Mouse (Mus musculus) CH12.LX (cell line): ENCODE measurements around the gene Ccdc136. TPM values are rescaled to one million over a fixed set of nuclear protein-coding genes. Genes with fewer than 3 reads are reported as not detected.

Source experiments
- DNase-seq: peaks from one replicate; pipeline ENCODE4 v3.0.0-alpha.2; 2013; ENCODE audit errors: extremely low read depth
- H3K27ac ChIP-seq: 2 replicates; pipeline ENCODE4 v1.5.1; 2012; ENCODE audit warnings: low read depth, mild to moderate bottlenecking, control low read depth, moderate library complexity; ENCODE audit not compliant: insufficient read depth
- H3K27me3 ChIP-seq: replicated peaks from 2 replicates; pipeline ENCODE3; 2012; ENCODE audit warnings: inconsistent platforms
- H3K36me3 ChIP-seq, 2 experiments: replicated peaks in 1 of 2; 2 replicates each; pipeline versions ENCODE3 to v1.6.1; 2012; ENCODE audit warnings: inconsistent platforms in 1 of 2, low read length in 1 of 2, mild to moderate bottlenecking in 1 of 2, mixed read lengths in 1 of 2, moderate library complexity in 1 of 2; ENCODE audit not compliant: control insufficient read depth in 1 of 2, insufficient read depth in 1 of 2
- H3K4me1 ChIP-seq, 2 experiments: 2 replicates each; pipeline ENCODE4 v1.6.1; 2012; ENCODE audit warnings: inconsistent platforms in 1 of 2, moderate library complexity in 1 of 2; ENCODE audit not compliant: insufficient read depth in 2 of 2, control insufficient read depth in 1 of 2
- H3K4me2 ChIP-seq: 2 replicates; pipeline ENCODE4 v1.6.1; 2012; ENCODE audit warnings: low read depth, mild to moderate bottlenecking, control low read depth; ENCODE audit not compliant: poor library complexity, insufficient read depth, severe bottlenecking
- H3K4me3 ChIP-seq, 3 experiments: fragments of 150-350 bp in 1 of 3; sonication (generic) in 1 of 3; replicated peaks in 1 of 3; 2 replicates each; pipeline versions ENCODE3 to v1.5.1; 2011 to 2012; ENCODE audit warnings: low read depth in 2 of 3, low read length in 2 of 3, mild to moderate bottlenecking in 2 of 3, moderate library complexity in 2 of 3, control low read depth in 1 of 3, improper control_type of control experiment in 1 of 3, inconsistent platforms in 1 of 3, mixed read lengths in 1 of 3; ENCODE audit not compliant: poor library complexity in 1 of 3
- H3K79me2 ChIP-seq: replicated peaks from 2 replicates; pipeline ENCODE4 v1.6.1; 2012; ENCODE audit warnings: mild to moderate bottlenecking, moderate library complexity; ENCODE audit not compliant: control insufficient read depth, poor library complexity, insufficient read depth, severe bottlenecking; ENCODE audit errors: extremely low read depth
- H3K9ac ChIP-seq: 2 replicates; pipeline ENCODE4 v1.6.1; 2012; ENCODE audit warnings: low read depth, mild to moderate bottlenecking, control low read depth, moderate library complexity; ENCODE audit not compliant: insufficient read depth
- H3K9me3 ChIP-seq: replicated peaks from 2 replicates; pipeline ENCODE3; 2012; ENCODE audit warnings: low read length, inconsistent platforms, mixed read lengths
- BHLHE40 ChIP-seq: IDR thresholded peaks from 2 replicates; pipeline ENCODE4 v1.6.1; 2011; ENCODE audit warnings: mild to moderate bottlenecking, low read depth, low read length, improper control_type of control experiment
- CHD1 ChIP-seq: IDR thresholded peaks from 2 replicates; pipeline ENCODE4 v1.6.1; 2012; ENCODE audit warnings: low read depth, low read length, improper control_type of control experiment, inconsistent platforms
- CHD2 ChIP-seq: IDR thresholded peaks from 2 replicates; pipeline ENCODE4 v1.6.1; 2011; ENCODE audit warnings: low read length, improper control_type of control experiment
- CTCF ChIP-seq, 2 experiments: IDR thresholded peaks in 1 of 2; conservative IDR thresholded peaks in 1 of 2; 2 replicates each; pipeline ENCODE4 v1.5.1; 2011 to 2012; ENCODE audit warnings: low read depth in 2 of 2, low read length in 2 of 2, improper control_type of control experiment in 1 of 2, inconsistent platforms in 1 of 2, mild to moderate bottlenecking in 1 of 2, moderate library complexity in 1 of 2
- KAT2A ChIP-seq: IDR thresholded peaks from 2 replicates; pipeline ENCODE4 v1.6.1; 2012; ENCODE audit warnings: low read length, improper control_type of control experiment, inconsistent platforms; ENCODE audit not compliant: insufficient replicate concordance
- MAZ ChIP-seq: IDR thresholded peaks from 2 replicates; pipeline ENCODE4 v1.6.1; 2012; ENCODE audit warnings: low read depth, mild to moderate bottlenecking, inconsistent platforms, low read length, improper control_type of control experiment, moderate library complexity
- PAX5 ChIP-seq: IDR thresholded peaks from 2 replicates; pipeline ENCODE4 v1.6.1; 2012; ENCODE audit warnings: low read length, inconsistent platforms, mixed read lengths
- RAD21 ChIP-seq: IDR thresholded peaks from 2 replicates; pipeline ENCODE4 v1.6.1; 2011; ENCODE audit warnings: low read depth, mild to moderate bottlenecking, low read length, improper control_type of control experiment, moderate library complexity
- SMC3 ChIP-seq: IDR thresholded peaks from 2 replicates; pipeline ENCODE4 v1.6.1; 2011; ENCODE audit warnings: low read depth, low read length, improper control_type of control experiment
- UBTF ChIP-seq: IDR thresholded peaks from 2 replicates; pipeline ENCODE4 v1.6.1; 2012; ENCODE audit warnings: low read depth, mild to moderate bottlenecking, inconsistent platforms, low read length, improper control_type of control experiment, moderate library complexity
- ZC3H11A ChIP-seq: IDR thresholded peaks from 2 replicates; pipeline ENCODE4 v1.6.1; 2012; ENCODE audit warnings: low read depth, mild to moderate bottlenecking, inconsistent platforms, low read length, improper control_type of control experiment
- ZKSCAN1 ChIP-seq: IDR thresholded peaks from 2 replicates; pipeline ENCODE4 v1.6.1; 2012; ENCODE audit warnings: low read depth, inconsistent platforms, low read length, improper control_type of control experiment, borderline replicate concordance
- ZMIZ1 ChIP-seq: IDR thresholded peaks from 2 replicates; pipeline ENCODE4 v1.6.1; 2012; ENCODE audit warnings: low read depth, mild to moderate bottlenecking, inconsistent platforms, low read length, improper control_type of control experiment
- ZNF384 ChIP-seq: IDR thresholded peaks from 2 replicates; pipeline ENCODE4 v1.6.1; 2012; ENCODE audit warnings: low read depth, low read length, improper control_type of control experiment, inconsistent platforms
- dilution Hi-C: fragments of 300-500 bp; cut with MboI; formaldehyde crosslinking; loops from 2 replicates; pipeline ENCODE4 v1.14.3; 2020; ENCODE audit warnings: low sequenced_read_pairs; ENCODE audit not compliant: extremely low pct_unique_long_range_greater_than_20kb, extremely low pct_ligation_motif_present
- in situ Hi-C: fragments of 300-500 bp; cut with MboI; formaldehyde crosslinking; loops from 3 replicates; pipeline ENCODE4 v1.14.3; 2019; ENCODE audit warnings: low sequenced_read_pairs, low pct_ligation_motif_present, low pct_unique_long_range_greater_than_20kb, mixed read lengths
- polyA plus RNA-seq: library from polyadenylated mRNA; unstranded; fragments of >175 nt; gene quantifications from 2 replicates; pipeline ENCODE4 v1.2.1, GENCODE M21; 2012; ENCODE audit warnings: low read depth; ENCODE audit not compliant: insufficient read length
- total RNA-seq, 2 experiments: library from RNA; depleted of rRNA; stranded (reverse); fragments of 300-350 nt in 1 of 2; fragments of >200 nt in 1 of 2; gene quantifications; 2 replicates each; pipeline ENCODE4 v1.2.3; 2012 to 2014

Ccdc136 gene
- total and polyA plus RNA-seq, 3 experiments: 0.64 to 4.3 (median 2.4) TPM

DNA sequence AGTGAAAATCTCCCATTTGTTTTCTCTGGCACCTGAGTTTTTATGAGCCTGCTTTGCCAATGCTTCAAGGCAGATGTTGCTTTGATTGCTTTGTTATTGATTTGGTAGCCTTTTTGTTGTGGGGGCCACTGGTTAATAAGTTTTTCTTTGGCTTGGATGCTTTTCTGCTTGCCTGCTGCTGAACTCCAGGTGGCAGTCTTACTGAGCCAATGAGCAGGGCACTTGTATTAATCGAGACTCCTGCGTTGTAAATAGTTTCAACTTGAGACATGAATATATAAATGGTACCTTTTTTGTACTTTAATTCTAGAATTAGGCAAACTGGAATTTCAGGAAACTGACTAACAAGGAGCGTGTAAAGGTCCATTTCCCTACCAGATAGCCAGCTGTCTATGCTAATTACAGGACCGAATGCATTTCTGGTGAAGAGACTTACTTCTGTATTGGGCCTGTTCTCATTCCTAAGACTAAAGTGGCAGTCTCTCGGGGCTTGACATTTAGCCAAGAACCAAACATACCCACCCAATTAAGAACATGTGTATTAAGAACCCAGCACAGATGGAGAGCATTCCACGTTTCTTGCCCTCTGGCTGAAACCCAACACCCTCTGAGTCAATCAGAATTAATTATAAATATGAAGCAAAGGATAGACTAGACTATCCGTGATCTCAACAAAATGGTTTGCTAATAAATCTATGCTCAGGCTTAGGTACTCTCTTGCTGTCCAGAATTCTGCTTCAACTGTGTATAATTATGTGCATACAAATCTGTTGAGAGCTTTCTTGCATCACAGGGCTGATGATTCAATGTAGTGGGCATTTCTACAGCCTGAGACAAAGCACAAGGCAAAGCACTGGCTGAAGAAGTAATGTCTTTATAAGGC is 33.6 kb upstream of the Ccdc136 start:
- H3K4me1 ChIP-seq: no peaks in the 10 kb centered on the region
- no peak for DNase-seq
- H3K27me3 ChIP-seq: no peaks in the 10 kb centered on the region
- no peak overlapping the region for H3K27ac ChIP-seq
- H3K9me3 ChIP-seq: no peaks in the 10 kb centered on the region
- H3K79me2 ChIP-seq: peaks cover 13% of the 10 kb centered on the region; the same call in 1 of the 2 replicates
- TF ChIP-seq ZKSCAN1 (no peak), ZMIZ1 (no peak), ZC3H11A (no peak), CTCF (conservative IDR thresholded peaks at IDR 0.05 in 1 of 2, IDR thresholded peaks at IDR 0.05 in 1 of 2; ENCODE audit: low read depth in 2 of 2, low read length in 2 of 2) (peak in 1 of 2 experiments; percentile 49; a peak in 2 of 4 replicates), SMC3 (peak; percentile 37), RAD21 (peak; percentile 41), UBTF (no peak)
- dilution Hi-C loops (no loop called here), in situ Hi-C loops (no loop called here)
- no peak overlapping the region for H3K4me2 ChIP-seq
- peaks cover 37 to 72% of the 10 kb centered on the region in 2 experiments for H3K36me3 ChIP-seq
- H3K9ac ChIP-seq: no peak overlapping the region
- no peak overlapping the region for H3K4me3 ChIP-seq

DNA sequence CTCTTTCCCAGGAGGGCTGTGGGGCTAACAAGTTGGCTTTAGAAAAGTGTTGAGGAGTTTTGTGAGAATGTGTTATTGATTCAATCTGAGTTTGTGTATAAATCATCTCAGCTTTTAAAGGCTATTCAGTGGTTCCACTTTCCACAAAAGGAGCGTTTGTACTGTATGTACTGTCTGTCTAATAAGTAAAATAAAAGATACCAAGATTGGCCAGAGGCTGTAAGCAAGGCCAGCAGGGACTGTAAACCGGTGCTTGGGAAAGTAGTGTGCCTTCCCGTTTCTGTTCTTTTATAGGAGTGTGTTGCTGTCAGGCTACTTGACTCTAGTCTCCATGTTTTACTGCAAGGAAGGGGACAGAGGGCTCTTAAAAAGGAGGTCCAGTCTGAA is 33.0 kb upstream of the Ccdc136 start:
- Histone ChIP-seq H3K9ac (no peak overlapping the region), H3K27me3 (no peaks in the 10 kb centered on the region), H3K27ac (no peak overlapping the region), H3K79me2 (peaks cover 12% of the 10 kb centered on the region; the same call in 1 of the 2 replicates), H3K4me1 (no peaks in the 10 kb centered on the region), H3K9me3 (no peaks in the 10 kb centered on the region), H3K36me3 (peaks cover 34 to 72% of the 10 kb centered on the region in 2 experiments), H3K4me3 (no peak overlapping the region), H3K4me2 (no peak overlapping the region)
- TF ChIP-seq KAT2A (no peak), CHD1 (no peak), PAX5 (no peak), ZMIZ1 (no peak), BHLHE40 (no peak), MAZ (no peak), CHD2 (no peak), ZNF384 (no peak), SMC3 (no peak)
- dilution Hi-C loops (no loop called here), in situ Hi-C loops (no loop called here)
- no peak for DNase-seq
